Mouse (Mus musculus) C3H10T1/2 (cell line): ENCODE results near the gene Dnajc1. TPM values are rescaled to one million over a fixed set of nuclear protein-coding genes. Genes with fewer than 3 reads are reported as not detected.

Experiments
- polyA plus RNA-seq, 2 experiments: library from polyadenylated mRNA; unstranded; fragments of >200 nt; fragmentation: generic; extraction: Trizol; gene quantifications; one replicate each; pipeline ENCODE4 v1.2.1; 2012; ENCODE audit warnings: missing spikeins in 2 of 2

The Dnajc1 gene
- 10 to 100 TPM in 1 of 2 experiments, 1 to 10 TPM in 1; 1.4 to 11.3 TPM for polyA plus RNA-seq

DNA sequence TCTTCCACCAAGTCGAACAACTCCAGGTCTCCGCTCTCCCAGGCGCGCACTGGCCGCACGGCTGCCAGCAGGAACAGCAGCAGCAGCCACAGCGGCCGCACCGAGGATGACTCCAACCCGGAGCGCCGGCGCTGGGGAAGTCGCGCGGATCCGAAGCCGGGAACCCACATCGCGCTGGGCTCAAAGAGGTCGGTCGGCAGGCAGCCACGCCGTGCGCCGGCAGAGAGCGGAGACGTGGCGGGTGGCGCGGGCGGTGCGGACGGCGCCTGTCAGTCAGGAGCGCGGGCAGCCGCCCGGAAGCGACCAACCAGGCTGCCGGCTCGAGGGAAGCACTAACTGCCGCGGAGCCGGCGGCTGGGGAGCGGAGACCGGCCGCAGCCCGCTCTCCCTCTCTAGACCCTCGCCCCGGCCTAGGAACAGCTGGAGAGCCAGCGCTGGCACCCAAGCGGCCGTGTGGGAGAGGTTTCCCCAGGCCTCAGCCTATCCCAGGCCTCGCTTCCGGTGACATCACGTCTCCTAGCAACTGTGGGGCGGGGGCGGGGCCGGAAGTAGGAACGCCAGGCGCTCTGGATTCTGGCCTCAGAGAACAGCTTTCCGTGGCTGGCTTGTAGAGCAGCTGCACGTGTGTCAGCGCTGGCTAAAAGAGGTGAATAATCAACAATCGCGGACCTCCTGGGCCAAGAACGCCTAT is at the start of gene Dnajc1:
Gene Dnajc1, minus strand, starts transcription at position 500 of the 691 bp plus-strand sequence.

